Mouse (Mus musculus): ENCODE measurements around the gene Bspry. TPM values are rescaled to one million over a fixed set of nuclear protein-coding genes. Genes with fewer than 3 reads are reported as not detected.

Gene Bspry
- total and polyA plus RNA-seq, 2 experiments from 2014 or later: 0.15 TPM; not detected in 1

DNA sequence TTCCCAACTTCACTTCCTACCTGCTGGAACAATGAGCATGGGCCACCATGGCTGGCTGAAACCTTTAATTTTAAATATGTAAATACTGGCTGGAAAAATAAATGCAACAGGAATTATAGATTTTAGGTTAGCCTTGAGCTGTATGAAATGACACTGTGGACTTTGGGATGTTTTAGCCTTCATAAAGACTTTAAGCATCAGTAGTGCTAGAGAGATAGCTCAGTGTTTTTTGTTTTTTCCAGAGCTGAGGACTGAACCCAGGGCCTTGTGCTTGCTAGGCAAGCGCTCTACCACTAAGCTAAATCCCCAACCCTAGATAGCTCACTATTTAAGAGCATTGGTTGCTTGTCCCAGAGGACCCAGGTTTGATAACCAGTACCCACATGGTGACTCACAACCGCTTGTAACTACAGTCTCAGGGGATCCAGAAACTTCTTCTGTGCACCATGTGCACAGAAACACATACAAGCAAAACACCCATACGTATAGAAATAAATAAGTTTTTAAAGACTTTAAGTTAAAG, 42.5 kb upstream of the Bspry start:
- H3K9ac ChIP-seq (replicated peaks; ENCODE audit: low read depth, low read length): no peak overlapping the region
- 73% methylated on average over 3 of the region's 3 CpGs for WGBS
- DNase-seq (ENCODE audit: low spot score): no peak
- H3K4me2 ChIP-seq (ENCODE audit: low read depth, low read length): no peak overlapping the region
- H3K4me3 ChIP-seq (ENCODE audit: low read depth, low read length): no peak overlapping the region
- H3K9me3 ChIP-seq (replicated peaks; ENCODE audit: control insufficient read depth, low read length): no peaks in the 10 kb centered on the region
- no peaks in the 10 kb centered on the region for H3K36me3 ChIP-seq (replicated peaks; ENCODE audit: control insufficient read depth, insufficient read depth, low read length)
- no peaks in the 10 kb centered on the region for H3K4me1 ChIP-seq (ENCODE audit: control insufficient read depth, insufficient read depth)
- H3K27ac ChIP-seq (ENCODE audit: low read depth): no peak overlapping the region
- TF ChIP-seq EP300 (IDR thresholded peaks at IDR 0.05; ENCODE audit: low read depth) (no peak), CTCF (IDR thresholded peaks at IDR 0.05; ENCODE audit: low read depth) (no peak)
- H3K27me3 ChIP-seq (ENCODE audit: control insufficient read depth, insufficient read depth, low read length): no peaks in the 10 kb centered on the region
- no peak for ATAC-seq (ENCODE audit: insufficient read depth, low read depth)

DNA sequence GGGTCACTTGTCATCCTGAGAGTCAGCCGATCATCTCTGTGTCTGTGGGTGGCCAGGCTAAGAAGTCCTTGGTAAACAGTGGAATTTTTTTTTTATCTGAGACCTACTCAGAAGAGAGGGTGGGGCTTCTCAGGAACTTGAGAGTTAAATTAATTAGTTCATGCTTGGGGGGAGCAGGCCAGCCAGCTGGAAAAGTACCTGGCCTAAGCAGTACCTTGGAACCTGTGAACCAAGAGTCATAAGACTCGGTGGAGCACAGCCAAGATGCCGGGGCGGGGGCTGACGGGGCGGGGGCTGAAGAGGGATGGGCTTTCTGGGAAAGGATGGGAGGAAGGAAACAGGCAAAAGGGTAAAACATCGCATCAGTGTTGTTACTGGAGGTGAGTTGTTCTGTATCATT, 42.0 kb upstream of the Bspry start:
- no peak overlapping the region for H3K4me3 ChIP-seq (ENCODE audit: low read depth, low read length)
- ATAC-seq (ENCODE audit: insufficient read depth, low read depth) (no peak), DNase-seq (ENCODE audit: low spot score) (no peak)
- no peaks in the 10 kb centered on the region for H3K9me3 ChIP-seq (replicated peaks; ENCODE audit: control insufficient read depth, low read length)
- 77% methylated on average over 7 of the region's 7 CpGs for WGBS
- H3K4me2 ChIP-seq (ENCODE audit: low read depth, low read length): no peak overlapping the region
- H3K27ac ChIP-seq (ENCODE audit: low read depth): no peak overlapping the region
- H3K27me3 ChIP-seq (ENCODE audit: control insufficient read depth, insufficient read depth, low read length): no peaks in the 10 kb centered on the region
- no peaks in the 10 kb centered on the region for H3K36me3 ChIP-seq (replicated peaks; ENCODE audit: control insufficient read depth, insufficient read depth, low read length)
- no peak for TF ChIP-seq EP300 (IDR thresholded peaks at IDR 0.05; ENCODE audit: low read depth)
- no peak for TF ChIP-seq CTCF (IDR thresholded peaks at IDR 0.05; ENCODE audit: low read depth)
- no peak overlapping the region for H3K9ac ChIP-seq (replicated peaks; ENCODE audit: low read depth, low read length)
- no peaks in the 10 kb centered on the region for H3K4me1 ChIP-seq (ENCODE audit: control insufficient read depth, insufficient read depth)

DNA sequence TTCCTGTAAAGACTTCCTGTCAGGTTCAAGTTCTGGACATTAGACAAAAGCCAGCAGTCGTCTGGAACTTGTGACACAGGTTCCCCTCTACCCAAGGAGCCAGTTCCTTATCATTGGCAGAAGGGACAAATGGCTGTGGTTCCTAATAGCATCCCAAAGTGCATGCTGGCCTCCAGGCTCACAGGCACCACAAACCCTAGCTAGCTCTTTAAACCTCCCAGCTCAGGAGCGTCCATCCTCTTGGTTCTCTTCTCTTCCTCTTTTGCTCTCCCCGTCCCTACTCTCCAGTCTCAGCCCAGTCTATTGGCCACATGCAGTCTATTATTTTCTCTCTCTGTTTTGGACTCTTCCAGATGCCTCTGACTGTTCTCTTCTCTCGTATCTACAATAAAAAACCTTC, 40.1 kb upstream of the Bspry start:
- DNase-seq (ENCODE audit: low spot score): no peak
- Histone ChIP-seq H3K4me1 (ENCODE audit: control insufficient read depth, insufficient read depth) (no peaks in the 10 kb centered on the region), H3K36me3 (replicated peaks; ENCODE audit: control insufficient read depth, insufficient read depth, low read length) (no peaks in the 10 kb centered on the region), H3K27me3 (ENCODE audit: control insufficient read depth, insufficient read depth, low read length) (no peaks in the 10 kb centered on the region), H3K4me2 (ENCODE audit: low read depth, low read length) (no peak overlapping the region), H3K4me3 (ENCODE audit: low read depth, low read length) (no peak overlapping the region), H3K9ac (replicated peaks; ENCODE audit: low read depth, low read length) (no peak overlapping the region), H3K9me3 (replicated peaks; ENCODE audit: control insufficient read depth, low read length) (no peaks in the 10 kb centered on the region), H3K27ac (ENCODE audit: low read depth) (no peak overlapping the region)
- no peak for TF ChIP-seq EP300 (IDR thresholded peaks at IDR 0.05; ENCODE audit: low read depth)
- TF ChIP-seq CTCF (IDR thresholded peaks at IDR 0.05; ENCODE audit: low read depth): no peak
- no peak for ATAC-seq (ENCODE audit: insufficient read depth, low read depth)
- WGBS: 57% methylated on average over 4 of the region's 4 CpGs

DNA sequence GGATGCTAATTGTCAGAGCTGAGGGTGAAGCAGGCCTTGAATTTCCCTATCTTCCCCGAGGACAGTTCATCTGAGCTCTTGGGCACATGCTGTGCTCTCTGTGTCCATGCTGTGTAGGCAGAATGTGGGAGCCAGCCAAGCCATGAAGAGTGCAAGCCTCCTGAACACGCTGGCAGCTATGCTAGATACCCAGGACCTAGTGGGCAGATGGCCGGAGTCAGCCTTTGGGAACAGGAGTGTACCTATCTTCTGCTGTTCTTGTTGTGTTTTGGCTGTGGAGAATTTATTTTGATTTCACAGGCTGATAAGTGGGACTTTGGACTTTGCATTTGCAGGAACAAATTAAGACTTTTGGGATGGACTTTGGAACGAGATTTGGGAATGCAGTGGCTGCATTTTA, 39.3 kb upstream of the Bspry start:
- DNase-seq (ENCODE audit: low spot score): no peak
- Histone ChIP-seq H3K9me3 (replicated peaks; ENCODE audit: control insufficient read depth, low read length) (no peaks in the 10 kb centered on the region), H3K4me2 (ENCODE audit: low read depth, low read length) (no peak overlapping the region), H3K4me3 (ENCODE audit: low read depth, low read length) (no peak overlapping the region), H3K36me3 (replicated peaks; ENCODE audit: control insufficient read depth, insufficient read depth, low read length) (no peaks in the 10 kb centered on the region), H3K27me3 (ENCODE audit: control insufficient read depth, insufficient read depth, low read length) (no peaks in the 10 kb centered on the region), H3K4me1 (ENCODE audit: control insufficient read depth, insufficient read depth) (no peaks in the 10 kb centered on the region), H3K27ac (ENCODE audit: low read depth) (no peak overlapping the region), H3K9ac (replicated peaks; ENCODE audit: low read depth, low read length) (no peak overlapping the region)
- TF ChIP-seq EP300 (IDR thresholded peaks at IDR 0.05; ENCODE audit: low read depth) (no peak), CTCF (IDR thresholded peaks at IDR 0.05; ENCODE audit: low read depth) (no peak)
- no peak for ATAC-seq (ENCODE audit: insufficient read depth, low read depth)
- 73% methylated on average over 4 of the region's 4 CpGs for WGBS

DNA sequence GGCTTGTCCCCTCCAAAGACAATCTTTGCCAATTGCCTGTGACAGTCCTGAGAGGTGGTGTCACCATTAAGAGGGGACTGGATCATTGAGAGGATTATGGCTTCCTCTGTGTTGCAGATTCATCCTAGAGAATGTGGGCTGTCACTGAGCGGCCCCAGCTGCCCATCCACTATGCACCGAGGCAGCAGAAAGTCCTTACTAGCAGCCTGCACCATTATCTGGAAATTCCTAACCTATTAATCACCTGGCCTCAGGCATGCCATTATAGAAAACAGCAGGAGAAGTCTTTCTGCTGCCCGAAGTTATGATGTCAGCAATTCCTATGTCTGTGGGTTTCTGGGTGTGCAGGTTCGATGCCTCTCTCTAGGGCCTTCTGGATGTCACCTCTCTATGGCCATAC, 38.9 kb upstream of the Bspry start:
- ATAC-seq (ENCODE audit: insufficient read depth, low read depth): no peak
- Histone ChIP-seq H3K4me1 (ENCODE audit: control insufficient read depth, insufficient read depth) (no peaks in the 10 kb centered on the region), H3K9me3 (replicated peaks; ENCODE audit: control insufficient read depth, low read length) (no peaks in the 10 kb centered on the region), H3K36me3 (replicated peaks; ENCODE audit: control insufficient read depth, insufficient read depth, low read length) (no peaks in the 10 kb centered on the region), H3K9ac (replicated peaks; ENCODE audit: low read depth, low read length) (no peak overlapping the region), H3K4me3 (ENCODE audit: low read depth, low read length) (no peak overlapping the region), H3K27ac (ENCODE audit: low read depth) (no peak overlapping the region), H3K4me2 (ENCODE audit: low read depth, low read length) (no peak overlapping the region), H3K27me3 (ENCODE audit: control insufficient read depth, insufficient read depth, low read length) (no peaks in the 10 kb centered on the region)
- no peak for DNase-seq (ENCODE audit: low spot score)
- no peak for TF ChIP-seq CTCF (IDR thresholded peaks at IDR 0.05; ENCODE audit: low read depth)
- TF ChIP-seq EP300 (IDR thresholded peaks at IDR 0.05; ENCODE audit: low read depth): no peak
- 49% methylated on average over 4 of the region's 4 CpGs for WGBS

DNA sequence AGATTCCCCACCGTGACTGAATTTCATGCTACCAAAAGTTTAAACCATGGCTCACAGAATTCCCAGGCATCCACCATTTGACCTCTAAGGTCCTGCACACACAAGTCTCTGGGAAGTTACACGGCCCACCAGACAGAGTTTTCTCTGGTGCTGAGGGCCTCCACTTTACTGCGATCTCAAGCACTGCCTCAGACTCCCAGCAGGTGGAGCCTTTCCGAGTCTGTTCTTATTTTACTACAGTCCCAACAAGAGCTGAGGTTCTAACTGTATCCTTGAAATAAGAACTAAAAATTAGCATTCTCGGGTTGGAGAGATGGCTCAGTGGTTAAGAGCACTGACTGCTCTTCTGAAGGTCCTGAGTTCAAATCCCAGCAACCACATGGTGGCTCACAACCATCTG, 24.9 kb upstream of the Bspry start:
- Histone ChIP-seq H3K27me3 (ENCODE audit: control insufficient read depth, insufficient read depth, low read length) (no peaks in the 10 kb centered on the region), H3K4me3 (ENCODE audit: low read depth, low read length) (no peak overlapping the region), H3K9ac (replicated peaks; ENCODE audit: low read depth, low read length) (no peak overlapping the region), H3K27ac (ENCODE audit: low read depth) (no peak overlapping the region), H3K9me3 (replicated peaks; ENCODE audit: control insufficient read depth, low read length) (no peaks in the 10 kb centered on the region), H3K36me3 (replicated peaks; ENCODE audit: control insufficient read depth, insufficient read depth, low read length) (no peaks in the 10 kb centered on the region), H3K4me2 (ENCODE audit: low read depth, low read length) (no peak overlapping the region), H3K4me1 (ENCODE audit: control insufficient read depth, insufficient read depth) (no peaks in the 10 kb centered on the region)
- TF ChIP-seq CTCF (IDR thresholded peaks at IDR 0.05; ENCODE audit: low read depth): peak; percentile 53
- no peak for TF ChIP-seq EP300 (IDR thresholded peaks at IDR 0.05; ENCODE audit: low read depth)
- WGBS: 44% methylated on average over 5 of the region's 5 CpGs
- DNase-seq (ENCODE audit: low spot score): peak; percentile 23
- ATAC-seq (ENCODE audit: insufficient read depth, low read depth): no peak

Data from heart, postnatal 0 days (tissue).